Mouse (Mus musculus): ENCODE measurements around the gene Mnat1. TPM values are rescaled to one million over a fixed set of nuclear protein-coding genes. Genes with fewer than 3 reads are reported as not detected.

Gene Mnat1
- polyA plus RNA-seq, 1 experiment from 2014 or later, result 37.6 TPM

DNA sequence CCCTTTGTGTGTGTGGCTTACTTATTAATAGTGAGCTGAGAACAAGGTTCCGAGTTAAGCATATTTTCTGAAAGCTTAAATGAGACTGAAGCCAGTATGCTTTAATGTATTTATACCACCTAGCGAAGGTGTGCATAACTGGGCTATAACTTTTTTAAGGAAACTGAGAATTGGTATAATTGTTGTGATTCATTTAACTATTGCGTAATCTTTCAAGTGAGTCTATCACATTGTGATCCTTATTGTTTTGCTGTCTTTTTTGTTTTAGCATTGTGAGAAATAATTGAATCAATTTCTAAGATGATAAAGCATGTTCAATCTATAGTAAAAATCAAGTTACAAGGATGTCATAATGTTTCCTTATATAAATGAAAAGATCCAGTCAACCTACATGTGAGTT lies 104.9 kb downstream of the Mnat1 start:
- Histone ChIP-seq H3K36me3 (ENCODE audit: control insufficient read depth, insufficient read depth, low read length) (no peaks in the 10 kb centered on the region), H3K4me1 (replicated peaks; ENCODE audit: control insufficient read depth, insufficient read depth, low read length) (no peaks in the 10 kb centered on the region), H3K4me2 (ENCODE audit: low read depth, low read length, severe bottlenecking) (no peak overlapping the region), H3K9ac (ENCODE audit: low read length) (no peak overlapping the region), H3K27ac (ENCODE audit: low read depth, low read length) (no peak overlapping the region), H3K9me3 (ENCODE audit: control insufficient read depth, low read length) (no peaks in the 10 kb centered on the region), H3K4me3 (ENCODE audit: low read depth, low read length) (no peak overlapping the region), H3K27me3 (ENCODE audit: control insufficient read depth, insufficient read depth, low read length) (no peaks in the 10 kb centered on the region)
- no peak for DNase-seq (ENCODE audit: low spot score)
- no peak for ATAC-seq (replicated peaks; ENCODE audit: low FRiP score)
- 94% methylated on average over 3 of the region's 3 CpGs for WGBS

DNA sequence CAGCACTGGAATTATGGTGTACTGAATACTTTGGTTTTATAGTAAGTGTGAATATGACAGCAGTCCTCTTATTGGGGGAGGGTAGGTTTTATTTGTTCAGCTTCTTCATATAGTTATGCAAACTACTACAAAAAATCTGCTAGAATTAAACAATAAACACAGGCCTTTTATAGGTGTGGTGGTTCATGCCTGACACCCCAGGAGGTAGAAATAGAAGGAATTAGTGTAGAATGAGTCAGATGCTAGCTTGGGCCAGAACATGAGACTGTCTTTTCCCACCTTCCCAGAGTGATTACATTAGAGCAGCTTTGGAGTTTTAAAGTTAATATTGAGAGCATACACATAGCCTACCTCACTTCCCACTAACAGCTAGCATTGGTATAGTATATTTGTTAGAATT lies 106.7 kb downstream of the Mnat1 start:
- H3K4me2 ChIP-seq (ENCODE audit: low read depth, low read length, severe bottlenecking), result no peak overlapping the region
- no peak for DNase-seq (ENCODE audit: low spot score)
- H3K4me1 ChIP-seq (replicated peaks; ENCODE audit: control insufficient read depth, insufficient read depth, low read length), result no peaks in the 10 kb centered on the region
- H3K27ac ChIP-seq (ENCODE audit: low read depth, low read length), result no peak overlapping the region
- H3K4me3 ChIP-seq (ENCODE audit: low read depth, low read length), result no peak overlapping the region
- H3K36me3 ChIP-seq (ENCODE audit: control insufficient read depth, insufficient read depth, low read length), result no peaks in the 10 kb centered on the region
- no peak overlapping the region for H3K9ac ChIP-seq (ENCODE audit: low read length)
- H3K9me3 ChIP-seq (ENCODE audit: control insufficient read depth, low read length), result no peaks in the 10 kb centered on the region
- ATAC-seq (replicated peaks; ENCODE audit: low FRiP score), result no peak
- H3K27me3 ChIP-seq (ENCODE audit: control insufficient read depth, insufficient read depth, low read length), result no peaks in the 10 kb centered on the region

DNA sequence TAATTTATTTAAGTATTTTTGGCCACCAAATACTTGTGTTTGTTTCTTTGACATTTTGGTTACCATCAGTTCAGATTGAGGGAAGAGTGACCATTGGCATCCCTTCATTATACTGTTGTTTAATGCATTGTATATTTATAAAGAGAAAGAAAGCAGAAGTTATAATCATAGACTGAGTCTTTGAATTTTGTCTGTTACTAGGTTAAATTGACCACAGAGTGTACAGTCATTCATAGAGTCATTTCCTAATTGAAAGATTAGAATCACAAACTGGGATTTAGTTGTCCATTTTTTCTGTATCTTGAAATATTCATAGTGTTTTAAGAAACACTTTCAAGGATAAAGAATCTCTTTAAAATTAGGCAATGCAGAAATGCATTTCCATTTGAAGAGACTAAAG lies 108.0 kb downstream of the Mnat1 start:
- H3K4me1 ChIP-seq (replicated peaks; ENCODE audit: control insufficient read depth, insufficient read depth, low read length), result no peaks in the 10 kb centered on the region
- no peak for ATAC-seq (replicated peaks; ENCODE audit: low FRiP score)
- H3K4me3 ChIP-seq (ENCODE audit: low read depth, low read length), result no peak overlapping the region
- no peak for DNase-seq (ENCODE audit: low spot score)
- no peak overlapping the region for H3K4me2 ChIP-seq (ENCODE audit: low read depth, low read length, severe bottlenecking)
- no peaks in the 10 kb centered on the region for H3K27me3 ChIP-seq (ENCODE audit: control insufficient read depth, insufficient read depth, low read length)
- H3K36me3 ChIP-seq (ENCODE audit: control insufficient read depth, insufficient read depth, low read length), result no peaks in the 10 kb centered on the region
- H3K27ac ChIP-seq (ENCODE audit: low read depth, low read length), result no peak overlapping the region
- H3K9me3 ChIP-seq (ENCODE audit: control insufficient read depth, low read length), result no peaks in the 10 kb centered on the region
- no peak overlapping the region for H3K9ac ChIP-seq (ENCODE audit: low read length)

DNA sequence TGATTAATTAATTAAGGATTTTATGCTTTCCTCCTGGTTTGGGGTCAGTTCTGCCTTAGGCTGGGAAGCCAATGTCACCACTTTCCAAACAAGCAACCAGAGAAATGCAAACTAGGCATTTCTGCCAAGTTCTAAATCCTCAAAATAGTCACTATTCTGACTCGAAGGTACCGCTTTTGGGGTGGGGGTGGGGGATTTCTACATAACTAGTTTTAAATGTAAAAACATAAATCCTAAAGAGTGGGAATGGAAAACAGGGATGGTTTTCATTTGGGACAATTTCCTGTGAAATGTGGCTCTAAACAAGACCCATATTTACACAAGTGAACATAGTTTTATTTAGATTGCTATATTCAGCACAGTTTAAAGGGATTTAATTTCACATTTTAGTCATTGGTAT lies 109.1 kb downstream of the Mnat1 start:
- Histone ChIP-seq H3K27ac (ENCODE audit: low read depth, low read length) (no peak overlapping the region), H3K4me1 (replicated peaks; ENCODE audit: control insufficient read depth, insufficient read depth, low read length) (no peaks in the 10 kb centered on the region), H3K9ac (ENCODE audit: low read length) (no peak overlapping the region), H3K9me3 (ENCODE audit: control insufficient read depth, low read length) (no peaks in the 10 kb centered on the region), H3K4me3 (ENCODE audit: low read depth, low read length) (no peak overlapping the region), H3K36me3 (ENCODE audit: control insufficient read depth, insufficient read depth, low read length) (no peaks in the 10 kb centered on the region), H3K4me2 (ENCODE audit: low read depth, low read length, severe bottlenecking) (no peak overlapping the region), H3K27me3 (ENCODE audit: control insufficient read depth, insufficient read depth, low read length) (no peaks in the 10 kb centered on the region)
- no peak for ATAC-seq (replicated peaks; ENCODE audit: low FRiP score)
- no peak for DNase-seq (ENCODE audit: low spot score)
- WGBS, result 78% methylated on average over 2 of the region's 2 CpGs

DNA sequence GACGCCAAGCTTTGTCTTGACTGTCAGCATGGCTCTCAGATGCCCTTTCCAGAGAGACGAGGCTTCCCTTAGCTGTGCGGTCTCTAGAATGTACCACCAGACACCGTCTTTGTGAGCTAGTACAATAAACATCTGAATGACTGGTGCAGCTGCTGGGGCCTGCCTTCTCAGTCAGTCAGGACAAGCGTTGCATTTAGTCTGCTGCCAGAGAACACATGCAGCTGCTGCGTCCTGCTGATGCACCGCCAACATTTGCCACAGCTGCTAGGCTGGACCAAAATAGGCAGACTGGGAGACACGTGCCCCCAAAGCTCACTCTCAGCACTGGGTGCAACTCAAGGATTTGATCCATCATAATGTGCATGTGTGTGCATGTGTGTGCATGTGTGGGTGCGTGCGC lies 118.4 kb downstream of the Mnat1 start:
- DNase-seq (ENCODE audit: low spot score), result no peak
- Histone ChIP-seq H3K9me3 (ENCODE audit: control insufficient read depth, low read length) (no peaks in the 10 kb centered on the region), H3K4me1 (replicated peaks; ENCODE audit: control insufficient read depth, insufficient read depth, low read length) (no peaks in the 10 kb centered on the region), H3K4me2 (ENCODE audit: low read depth, low read length, severe bottlenecking) (no peak overlapping the region), H3K4me3 (ENCODE audit: low read depth, low read length) (no peak overlapping the region), H3K9ac (ENCODE audit: low read length) (no peak overlapping the region), H3K27me3 (ENCODE audit: control insufficient read depth, insufficient read depth, low read length) (no peaks in the 10 kb centered on the region), H3K27ac (ENCODE audit: low read depth, low read length) (no peak overlapping the region), H3K36me3 (ENCODE audit: control insufficient read depth, insufficient read depth, low read length) (no peaks in the 10 kb centered on the region)
- no peak; the same call in 1 of the 2 replicates for ATAC-seq (replicated peaks; ENCODE audit: low FRiP score)
- 73% methylated on average over 10 of the region's 10 CpGs for WGBS

DNA sequence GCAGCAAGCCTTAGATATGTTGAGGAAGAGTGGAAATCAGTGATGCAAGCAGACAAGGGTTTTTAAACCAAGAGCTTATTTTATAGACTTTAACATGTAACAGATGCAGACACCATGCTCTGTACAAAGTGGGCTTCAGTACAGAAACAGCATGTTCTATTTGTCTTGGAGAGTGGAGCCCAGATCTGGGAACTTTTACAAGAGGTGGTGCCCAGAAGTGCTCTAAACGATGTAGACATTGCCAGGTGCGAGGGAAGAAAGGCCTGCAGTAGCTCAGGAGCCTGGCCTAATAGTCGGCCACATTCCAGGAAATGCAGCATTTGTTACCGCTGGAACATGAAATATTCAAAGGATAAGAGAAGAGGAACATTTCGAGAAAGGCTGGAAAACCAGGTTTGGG lies 122.2 kb downstream of the Mnat1 start:
- Histone ChIP-seq H3K9ac (ENCODE audit: low read length) (no peak overlapping the region), H3K4me2 (ENCODE audit: low read depth, low read length, severe bottlenecking) (no peak overlapping the region), H3K27me3 (ENCODE audit: control insufficient read depth, insufficient read depth, low read length) (no peaks in the 10 kb centered on the region), H3K9me3 (ENCODE audit: control insufficient read depth, low read length) (no peaks in the 10 kb centered on the region), H3K36me3 (ENCODE audit: control insufficient read depth, insufficient read depth, low read length) (no peaks in the 10 kb centered on the region), H3K4me3 (ENCODE audit: low read depth, low read length) (no peak overlapping the region), H3K27ac (ENCODE audit: low read depth, low read length) (no peak overlapping the region), H3K4me1 (replicated peaks; ENCODE audit: control insufficient read depth, insufficient read depth, low read length) (no peaks in the 10 kb centered on the region)
- no peak for DNase-seq (ENCODE audit: low spot score)
- 84% methylated on average over 5 of the region's 5 CpGs for WGBS
- no peak for ATAC-seq (replicated peaks; ENCODE audit: low FRiP score)

DNA sequence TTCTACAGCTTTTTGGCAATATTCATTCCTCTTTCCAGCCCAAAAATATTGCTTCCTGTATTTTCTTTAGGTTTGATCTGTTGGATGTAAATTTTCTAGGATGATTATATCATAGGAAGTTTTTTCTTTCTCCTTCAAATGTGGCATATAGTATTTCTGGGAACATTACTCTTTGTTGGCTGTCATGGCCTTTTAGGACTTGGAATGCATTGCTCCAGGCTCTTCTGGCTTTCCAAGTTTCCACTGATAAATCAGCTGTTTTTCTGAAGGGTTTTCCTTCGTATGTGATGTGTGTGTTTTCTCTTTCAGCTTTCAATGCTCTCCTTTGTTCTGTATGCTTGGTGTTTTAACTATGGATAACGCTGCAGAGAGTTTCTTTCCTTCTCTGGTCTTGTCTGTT lies 131.5 kb downstream of the Mnat1 start:
- no peak overlapping the region for H3K9ac ChIP-seq (ENCODE audit: low read length)
- no peaks in the 10 kb centered on the region for H3K27me3 ChIP-seq (ENCODE audit: control insufficient read depth, insufficient read depth, low read length)
- H3K4me2 ChIP-seq (ENCODE audit: low read depth, low read length, severe bottlenecking), result no peak overlapping the region
- 66% methylated on average over 2 of the region's 2 CpGs for WGBS
- no peaks in the 10 kb centered on the region for H3K4me1 ChIP-seq (replicated peaks; ENCODE audit: control insufficient read depth, insufficient read depth, low read length)
- no peak for DNase-seq (ENCODE audit: low spot score)
- no peak overlapping the region for H3K4me3 ChIP-seq (ENCODE audit: low read depth, low read length)
- no peak for ATAC-seq (replicated peaks; ENCODE audit: low FRiP score)
- no peaks in the 10 kb centered on the region for H3K36me3 ChIP-seq (ENCODE audit: control insufficient read depth, insufficient read depth, low read length)
- no peak overlapping the region for H3K27ac ChIP-seq (ENCODE audit: low read depth, low read length)
- no peaks in the 10 kb centered on the region for H3K9me3 ChIP-seq (ENCODE audit: control insufficient read depth, low read length)

DNA sequence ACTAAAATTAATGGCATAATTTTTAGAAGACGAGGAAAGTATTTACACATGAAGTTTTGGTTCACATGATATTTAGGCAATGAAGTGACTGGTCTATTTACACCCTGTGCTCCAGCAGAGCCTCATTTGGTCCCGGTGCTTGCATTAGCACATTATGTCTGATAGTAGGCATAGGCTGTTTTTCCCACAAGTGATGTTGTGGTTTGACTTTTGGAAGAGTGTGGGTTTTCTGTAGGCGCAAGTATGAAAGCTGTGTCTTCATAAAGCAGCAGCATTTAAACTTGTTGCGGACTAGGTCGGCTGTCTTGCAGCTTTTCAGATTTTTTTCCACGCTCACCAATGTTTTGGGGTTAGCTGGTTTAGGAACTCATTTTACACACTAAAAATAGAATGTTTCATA lies 135.8 kb downstream of the Mnat1 start:
- no peak for ATAC-seq (replicated peaks; ENCODE audit: low FRiP score)

DNA sequence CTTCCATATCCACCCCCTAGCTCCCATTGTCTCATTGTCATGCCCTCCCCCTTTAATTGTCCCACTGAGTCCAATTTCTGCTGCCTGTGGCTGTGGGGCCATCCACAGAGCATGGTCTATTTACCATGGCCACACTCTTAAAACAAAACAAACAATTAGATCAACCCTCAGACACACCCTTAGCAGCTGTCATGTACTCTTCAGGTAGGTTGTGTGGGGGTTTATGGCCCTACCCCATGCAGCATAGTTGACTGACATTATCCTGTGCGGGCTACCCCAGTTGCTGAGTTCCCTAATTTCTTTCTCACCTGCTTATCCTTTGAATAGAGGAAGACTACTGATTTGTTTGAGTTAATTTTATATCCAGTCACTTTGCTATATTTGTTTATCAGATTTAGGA lies 136.8 kb downstream of the Mnat1 start:
- no peak for ATAC-seq (replicated peaks; ENCODE audit: low FRiP score)
- Histone ChIP-seq H3K9me3 (ENCODE audit: control insufficient read depth, low read length) (no peaks in the 10 kb centered on the region), H3K4me3 (ENCODE audit: low read depth, low read length) (no peak overlapping the region), H3K36me3 (ENCODE audit: control insufficient read depth, insufficient read depth, low read length) (no peaks in the 10 kb centered on the region), H3K4me2 (ENCODE audit: low read depth, low read length, severe bottlenecking) (no peak overlapping the region), H3K27ac (ENCODE audit: low read depth, low read length) (no peak overlapping the region), H3K27me3 (ENCODE audit: control insufficient read depth, insufficient read depth, low read length) (no peaks in the 10 kb centered on the region), H3K9ac (ENCODE audit: low read length) (no peak overlapping the region), H3K4me1 (replicated peaks; ENCODE audit: control insufficient read depth, insufficient read depth, low read length) (no peaks in the 10 kb centered on the region)
- no peak for DNase-seq (ENCODE audit: low spot score)
- 97% methylated on average over 1 of the region's 1 CpGs for WGBS

More for the DNA sequence above, 135.8 kb downstream of the Mnat1 start:
- H3K9ac ChIP-seq (ENCODE audit: low read length), result no peak overlapping the region
- H3K4me3 ChIP-seq (ENCODE audit: low read depth, low read length), result no peak overlapping the region
- no peaks in the 10 kb centered on the region for H3K9me3 ChIP-seq (ENCODE audit: control insufficient read depth, low read length)
- H3K36me3 ChIP-seq (ENCODE audit: control insufficient read depth, insufficient read depth, low read length), result no peaks in the 10 kb centered on the region
- no peak overlapping the region for H3K4me2 ChIP-seq (ENCODE audit: low read depth, low read length, severe bottlenecking)
- DNase-seq (ENCODE audit: low spot score), result no peak
- H3K27me3 ChIP-seq (ENCODE audit: control insufficient read depth, insufficient read depth, low read length), result no peaks in the 10 kb centered on the region
- no peak overlapping the region for H3K27ac ChIP-seq (ENCODE audit: low read depth, low read length)
- 96% methylated on average over 6 of the region's 6 CpGs for WGBS
- no peaks in the 10 kb centered on the region for H3K4me1 ChIP-seq (replicated peaks; ENCODE audit: control insufficient read depth, insufficient read depth, low read length)

Measured in forebrain, embryonic 11.5 days (tissue).